Mouse (Mus musculus) embryonic fibroblast, embryonic 13.5 days (primary cell): ENCODE data around the gene Rpl10.

ENCODE experiments used
- CTCF ChIP-seq: IDR thresholded peaks from 2 replicates; pipeline ENCODE4 v1.5.1; 2011; ENCODE audit warnings: mild to moderate bottlenecking, control low read depth, low read length, moderate library complexity, borderline replicate concordance; ENCODE audit not compliant: insufficient read depth
- POLR2A ChIP-seq: IDR thresholded peaks from 2 replicates; pipeline ENCODE4 v1.6.1; 2011; ENCODE audit warnings: low read depth, mild to moderate bottlenecking, control low read depth, low read length, moderate library complexity

DNA sequence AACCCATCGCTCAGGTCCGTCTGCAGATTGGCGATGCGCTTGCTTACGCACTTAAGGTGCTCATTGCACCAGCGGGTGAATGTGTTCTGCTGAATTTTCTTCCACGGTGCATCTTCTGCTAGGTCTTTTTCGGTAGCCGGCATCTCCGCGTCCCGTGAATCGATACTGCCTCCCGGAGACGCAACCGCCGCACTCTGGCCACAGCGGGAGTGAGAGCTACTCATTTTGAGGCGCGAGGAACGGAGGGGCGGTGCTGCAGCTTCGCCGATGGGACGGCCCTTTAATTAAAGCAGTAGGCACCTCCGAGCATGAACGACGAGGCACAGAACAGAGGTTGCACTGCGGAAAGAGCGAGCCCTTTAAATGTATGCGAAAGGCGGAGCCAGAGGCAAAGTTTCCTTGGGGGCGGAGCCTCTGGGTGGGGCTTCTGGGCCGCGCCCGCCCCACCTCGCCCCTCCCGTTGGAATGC lies 24.4 kb upstream of the Rpl10 start:
- TF ChIP-seq CTCF (no peak), POLR2A (no peak)
